Mouse (Mus musculus): ENCODE measurements at regions not wholly inside any gene's neighbourhood (a gene's known extent, or its start where the extent isn't known, plus 50 kb on each side); places are given as distances from the start of the nearest gene placed in this dataset.

- H3K27ac ChIP-seq (replicated peaks): no peak overlapping the region
- no peaks in the 10 kb centered on the region for H3K36me3 ChIP-seq
- no peaks in the 10 kb centered on the region for H3K9me3 ChIP-seq (replicated peaks)
- peaks cover 68% of the 10 kb centered on the region for H3K27me3 ChIP-seq (ENCODE audit: low read depth, poor library complexity, severe bottlenecking)
- WGBS: 39% methylated on average over 6 of the region's 6 CpGs
- DNase-seq (ENCODE audit: low spot score): no peak
- peaks cover 63% of the 10 kb centered on the region for H3K4me1 ChIP-seq
- no peak overlapping the region for H3K4me3 ChIP-seq
Observed at GRCm38 (mm10) chr13:55984772-55985171, 148.8 kb upstream of the Pitx1 start.

- Histone ChIP-seq H3K27me3 (ENCODE audit: low read depth, poor library complexity, severe bottlenecking) (peaks cover 77% of the 10 kb centered on the region), H3K36me3 (no peaks in the 10 kb centered on the region), H3K27ac (replicated peaks) (no peak overlapping the region), H3K4me1 (peaks cover 56% of the 10 kb centered on the region), H3K9me3 (replicated peaks) (no peaks in the 10 kb centered on the region), H3K4me3 (no peak overlapping the region)
- WGBS: 46% methylated on average over 9 of the region's 9 CpGs
- no peak for DNase-seq (ENCODE audit: low spot score)
Observed at GRCm38 (mm10) chr13:55983851-55984250, 147.9 kb upstream of the Pitx1 start.

DNA sequence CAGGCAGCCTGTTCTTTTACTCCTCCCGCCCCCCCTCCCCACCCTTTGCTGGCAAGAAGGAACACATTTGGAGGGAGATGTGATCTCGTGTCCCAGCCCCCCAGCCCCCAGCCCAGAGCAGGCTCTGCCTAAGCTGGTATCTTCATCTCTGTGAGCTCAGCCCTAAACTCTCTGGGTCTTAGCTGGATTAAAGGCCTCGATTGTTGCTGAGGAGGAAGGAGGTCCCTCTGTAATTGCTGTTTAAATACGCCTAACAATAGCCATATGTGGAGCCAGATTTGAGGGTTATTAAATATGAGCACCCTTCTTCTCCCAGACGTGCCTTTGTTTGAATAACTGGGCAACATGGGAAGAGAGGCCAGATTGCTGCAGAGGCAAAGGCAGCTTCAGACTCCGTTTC, 145.0 kb upstream of the Pitx1 start:
- WGBS: 56% methylated on average over 6 of the region's 6 CpGs
- no peak overlapping the region for H3K27ac ChIP-seq (replicated peaks)
- no peaks in the 10 kb centered on the region for H3K9me3 ChIP-seq (replicated peaks)
- no peak for DNase-seq (ENCODE audit: low spot score)
- peaks cover 62% of the 10 kb centered on the region for H3K4me1 ChIP-seq
- H3K27me3 ChIP-seq (ENCODE audit: low read depth, poor library complexity, severe bottlenecking): peaks cover 64% of the 10 kb centered on the region
- H3K36me3 ChIP-seq: no peaks in the 10 kb centered on the region
- H3K4me3 ChIP-seq: no peak overlapping the region

GRCm38 (mm10) chr13:55977902-55978301, 141.9 kb upstream of the Pitx1 start:
- Histone ChIP-seq H3K36me3 (no peaks in the 10 kb centered on the region), H3K27me3 (ENCODE audit: low read depth, poor library complexity, severe bottlenecking) (peaks cover 34% of the 10 kb centered on the region), H3K9me3 (replicated peaks) (no peaks in the 10 kb centered on the region), H3K4me1 (peaks cover 35% of the 10 kb centered on the region), H3K27ac (replicated peaks) (no peak overlapping the region), H3K4me3 (no peak overlapping the region)
- no peak for DNase-seq (ENCODE audit: low spot score)
- 83% methylated on average over 3 of the region's 3 CpGs for WGBS

DNA sequence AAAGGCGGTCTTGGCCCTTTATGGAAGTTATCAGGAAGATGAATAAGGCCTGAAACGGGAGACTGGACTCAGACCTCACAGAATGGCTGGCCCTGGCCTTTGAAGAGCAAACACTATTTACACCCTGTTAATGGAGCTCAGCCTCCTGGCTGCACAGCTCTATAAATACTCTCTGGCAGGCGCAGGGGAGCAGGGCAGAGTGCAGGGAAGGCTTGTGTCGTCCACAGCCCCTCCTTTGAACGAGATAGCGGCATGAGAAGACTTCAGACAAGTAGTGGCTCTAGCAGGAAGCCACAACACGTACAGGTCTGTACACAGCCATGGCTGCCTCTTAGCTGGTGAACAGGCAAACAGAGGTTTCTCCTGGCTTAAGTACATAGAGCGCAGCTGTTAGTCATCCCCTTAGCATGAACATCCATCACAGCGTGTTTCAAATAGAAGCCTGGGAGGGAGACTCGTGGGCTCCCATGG, 141.0 kb upstream of the Pitx1 start:
- H3K4me1 ChIP-seq: peaks cover 28% of the 10 kb centered on the region
- H3K4me3 ChIP-seq: no peak overlapping the region
- no peaks in the 10 kb centered on the region for H3K36me3 ChIP-seq
- DNase-seq (ENCODE audit: low spot score): no peak
- peaks cover 24% of the 10 kb centered on the region for H3K27me3 ChIP-seq (ENCODE audit: low read depth, poor library complexity, severe bottlenecking)
- 0 out of 2 replicates have a peak overlapping the region, but pooled peaks have one; percentile 34 for H3K27ac ChIP-seq (replicated peaks)
- WGBS: 66% methylated on average over 10 of the region's 10 CpGs
- H3K9me3 ChIP-seq (replicated peaks): no peaks in the 10 kb centered on the region

GRCm38 (mm10) chr13:55974105-55974504, 138.1 kb upstream of the Pitx1 start:
- peak; percentile 47 for DNase-seq (ENCODE audit: low spot score)
- Histone ChIP-seq H3K4me1 (peaks cover 18% of the 10 kb centered on the region), H3K27ac (replicated peaks) (no peak overlapping the region), H3K36me3 (no peaks in the 10 kb centered on the region), H3K27me3 (ENCODE audit: low read depth, poor library complexity, severe bottlenecking) (peaks cover 9% of the 10 kb centered on the region; the same call in 1 of the 2 replicates), H3K4me3 (no peak overlapping the region), H3K9me3 (replicated peaks) (0 out of 2 replicates have a peak, but pooled peaks cover 4% of the 10 kb centered on the region)
- 57% methylated on average over 5 of the region's 5 CpGs for whole genome bisulfite sequencing

GRCm38 (mm10) chr13:55970687-55971086, 134.7 kb upstream of the Pitx1 start:
- 87% methylated on average over 6 of the region's 6 CpGs for WGBS
- no peak overlapping the region for H3K4me3 ChIP-seq
- H3K27ac ChIP-seq (replicated peaks): no peak overlapping the region

GRCm38 (mm10) chr13:55969473-55969872, 133.5 kb upstream of the Pitx1 start:
- Histone ChIP-seq H3K4me1 (peaks cover 15% of the 10 kb centered on the region), H3K27me3 (ENCODE audit: low read depth, poor library complexity, severe bottlenecking) (peaks cover 42% of the 10 kb centered on the region), H3K4me3 (no peak overlapping the region), H3K36me3 (no peaks in the 10 kb centered on the region), H3K27ac (replicated peaks) (no peak overlapping the region), H3K9me3 (replicated peaks) (0 out of 2 replicates have a peak, but pooled peaks cover 4% of the 10 kb centered on the region)
- no peak for DNase-seq (ENCODE audit: low spot score)
- 90% methylated on average over 4 of the region's 4 CpGs for WGBS

More at GRCm38 (mm10) chr13:55970687-55971086, 134.7 kb upstream of the Pitx1 start:
- Histone ChIP-seq H3K36me3 (no peaks in the 10 kb centered on the region), H3K4me1 (peaks cover 11% of the 10 kb centered on the region), H3K27me3 (ENCODE audit: low read depth, poor library complexity, severe bottlenecking) (peaks cover 30% of the 10 kb centered on the region), H3K9me3 (replicated peaks) (0 out of 2 replicates have a peak, but pooled peaks cover 4% of the 10 kb centered on the region)
- no peak for DNase-seq (ENCODE audit: low spot score)

- peaks cover 28% of the 10 kb centered on the region for H3K4me1 ChIP-seq
- H3K9me3 ChIP-seq (replicated peaks): 0 out of 2 replicates have a peak, but pooled peaks cover 4% of the 10 kb centered on the region
- no peak for DNase-seq (ENCODE audit: low spot score)
- H3K36me3 ChIP-seq: no peaks in the 10 kb centered on the region
- 81% methylated on average over 6 of the region's 6 CpGs for WGBS
- peaks cover 65% of the 10 kb centered on the region for H3K27me3 ChIP-seq (ENCODE audit: low read depth, poor library complexity, severe bottlenecking)
- H3K27ac ChIP-seq (replicated peaks): no peak overlapping the region
- no peak overlapping the region for H3K4me3 ChIP-seq
Observed at GRCm38 (mm10) chr13:55967151-55967550, 131.2 kb upstream of the Pitx1 start.

DNA sequence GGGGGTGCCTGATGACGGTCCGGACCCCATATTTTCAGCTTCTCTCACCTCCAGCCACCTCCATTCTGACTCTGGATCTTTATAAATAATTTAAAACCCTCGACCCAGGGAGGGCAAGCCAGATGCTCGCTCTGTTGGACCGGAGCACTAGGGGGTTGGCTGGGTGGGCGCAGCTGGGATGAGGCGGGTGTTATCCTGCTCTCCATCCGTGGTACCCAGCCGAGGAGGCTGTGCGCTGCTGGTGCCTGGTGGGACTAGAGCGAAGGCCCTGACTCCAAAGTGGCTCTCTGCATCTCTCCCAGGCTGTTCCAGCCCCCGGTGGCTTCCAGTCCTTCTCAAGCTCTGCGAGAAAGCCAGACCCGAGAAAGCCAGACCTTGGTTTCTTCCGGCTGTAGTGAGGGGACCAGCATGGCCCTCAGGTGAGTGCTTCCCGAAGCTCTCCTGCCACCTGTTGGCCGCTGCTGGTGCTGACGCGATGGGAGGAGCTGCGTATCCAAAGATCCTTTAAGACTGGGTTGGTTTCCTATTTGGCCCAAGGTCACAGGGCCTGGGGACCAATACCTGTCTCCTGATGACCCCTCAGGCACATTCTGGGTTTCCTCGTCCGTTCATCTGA, 127.1 kb upstream of the Pitx1 start:
- Histone ChIP-seq H3K9me3 (replicated peaks) (no peaks in the 10 kb centered on the region), H3K27me3 (ENCODE audit: low read depth, poor library complexity, severe bottlenecking) (peaks cover 80% of the 10 kb centered on the region), H3K27ac (replicated peaks) (peak overlapping the region; percentile 59), H3K4me3 (peak overlapping the region; percentile 52), H3K4me1 (peaks cover 42% of the 10 kb centered on the region), H3K36me3 (no peaks in the 10 kb centered on the region)
- WGBS: 6% methylated on average over 22 of the region's 22 CpGs
- peak; percentile 84 for DNase-seq (ENCODE audit: low spot score)

- Histone ChIP-seq H3K4me3 (peak overlapping the region; percentile 52), H3K27ac (replicated peaks) (no peak overlapping the region), H3K4me1 (peaks cover 49% of the 10 kb centered on the region), H3K27me3 (ENCODE audit: low read depth, poor library complexity, severe bottlenecking) (peaks cover 80% of the 10 kb centered on the region), H3K36me3 (no peaks in the 10 kb centered on the region), H3K9me3 (replicated peaks) (no peaks in the 10 kb centered on the region)
- DNase-seq (ENCODE audit: low spot score): peak; percentile 50
- 15% methylated on average over 18 of the region's 18 CpGs for WGBS
Observed at GRCm38 (mm10) chr13:55962254-55962866, 126.4 kb upstream of the Pitx1 start.

DNA sequence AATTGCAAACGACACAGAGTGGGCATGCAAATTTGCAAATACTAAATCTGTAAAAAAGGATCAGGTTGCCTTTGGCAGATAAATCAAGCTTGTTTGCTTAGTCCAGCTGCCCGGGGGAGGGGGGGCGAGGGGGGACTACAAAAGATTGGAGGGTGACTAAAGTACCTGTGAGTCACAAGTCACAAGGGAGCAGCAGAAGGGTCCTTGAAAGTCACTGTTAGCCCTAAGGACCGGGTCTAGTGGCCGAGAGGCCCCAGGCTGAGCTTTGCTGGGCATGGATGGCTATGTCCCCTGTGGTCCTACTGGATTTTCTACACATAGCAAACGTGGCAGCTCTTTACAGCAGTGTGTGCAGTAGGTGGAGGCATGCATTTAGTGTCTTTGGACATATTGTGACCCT, 118.4 kb upstream of the Pitx1 start:
- Histone ChIP-seq H3K4me1 (peaks cover 33% of the 10 kb centered on the region), H3K36me3 (no peaks in the 10 kb centered on the region), H3K4me3 (no peak overlapping the region), H3K27me3 (ENCODE audit: low read depth, poor library complexity, severe bottlenecking) (peaks cover 57% of the 10 kb centered on the region), H3K27ac (replicated peaks) (no peak overlapping the region), H3K9me3 (replicated peaks) (0 out of 2 replicates have a peak, but pooled peaks cover 3% of the 10 kb centered on the region)
- DNase-seq (ENCODE audit: low spot score): no peak
- 80% methylated on average over 6 of the region's 6 CpGs for WGBS

DNA sequence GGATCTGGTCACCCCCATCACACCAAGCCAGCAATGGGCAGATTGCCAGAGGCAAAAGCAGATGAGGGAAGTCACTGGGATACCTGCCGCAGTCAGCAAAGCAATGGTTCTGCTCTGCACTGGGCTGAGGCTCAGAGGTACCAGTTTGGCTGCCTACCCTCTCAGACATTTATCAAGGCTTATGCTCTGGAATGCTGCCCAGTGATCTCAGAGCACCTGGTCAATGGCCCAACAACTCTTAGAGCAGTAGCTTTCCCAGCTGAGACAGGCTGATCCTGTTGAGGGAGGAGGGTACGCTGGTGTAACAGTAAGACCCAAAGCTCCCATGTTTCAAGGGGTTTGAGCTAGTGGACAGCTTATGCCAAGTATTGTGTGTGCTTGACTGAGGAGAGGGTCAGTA, 117.4 kb upstream of the Pitx1 start:
- DNase-seq (ENCODE audit: low spot score): no peak
- Histone ChIP-seq H3K9me3 (replicated peaks) (0 out of 2 replicates have a peak, but pooled peaks cover 3% of the 10 kb centered on the region), H3K4me1 (peaks cover 42% of the 10 kb centered on the region), H3K4me3 (no peak overlapping the region), H3K36me3 (no peaks in the 10 kb centered on the region), H3K27ac (replicated peaks) (no peak overlapping the region), H3K27me3 (ENCODE audit: low read depth, poor library complexity, severe bottlenecking) (peaks cover 54% of the 10 kb centered on the region)
- WGBS: 100% methylated on average over 2 of the region's 2 CpGs

Data from midbrain, embryonic 10.5 days (tissue).